Mouse (Mus musculus) induced T-regulatory cell, adult 2 months (primary cell): ENCODE data around the gene Arhgef39.

Experiments
- DNase-seq: peaks from one replicate; pipeline ENCODE4 v3.0.0-alpha.2; 2012; ENCODE audit warnings: low read depth

Arhgef39 gene

GRCm38 (mm10) chr4:43499407-43500333 lies at the start of gene Arhgef39:
Gene Arhgef39 (minus strand): TSS chr4:43499695.
- DNase-seq: peak; percentile 86

GRCm38 (mm10) chr4:43549055-43549454 lies 49.6 kb upstream of the Arhgef39 start:
- DNase-seq: no peak

GRCm38 (mm10) chr4:43547160-43547559 lies 47.7 kb upstream of the Arhgef39 start:
- no peak for DNase-seq

GRCm38 (mm10) chr4:43546375-43547047 lies 47.0 kb upstream of the Arhgef39 start:
- DNase-seq: no peak

- no peak for DNase-seq
These were observed 42.5 kb upstream of the Arhgef39 start for GRCm38 (mm10) chr4:43542044-43542443.

- no peak for DNase-seq
These were observed 36.5 kb upstream of the Arhgef39 start for GRCm38 (mm10) chr4:43536031-43536430.

- DNase-seq: no peak
These were observed 36.1 kb upstream of the Arhgef39 start for GRCm38 (mm10) chr4:43535628-43536027.

- no peak for DNase-seq
These were observed 33.8 kb upstream of the Arhgef39 start for GRCm38 (mm10) chr4:43533270-43533669.

- peak; percentile 89 for DNase-seq
These were observed 31.1 kb upstream of the Arhgef39 start for GRCm38 (mm10) chr4:43530581-43530980.

GRCm38 (mm10) chr4:43530081-43530501 lies 30.6 kb upstream of the Arhgef39 start:
- no peak for DNase-seq

- peak; percentile 62 for DNase-seq
These were observed 29.0 kb upstream of the Arhgef39 start for GRCm38 (mm10) chr4:43528487-43528886.

GRCm38 (mm10) chr4:43527880-43528279 lies 28.4 kb upstream of the Arhgef39 start:
- peak; percentile 72 for DNase-seq

GRCm38 (mm10) chr4:43519956-43520355 lies 20.5 kb upstream of the Arhgef39 start:
- peak; percentile 91 for DNase-seq

GRCm38 (mm10) chr4:43519551-43519950 lies 20.1 kb upstream of the Arhgef39 start:
- peak; percentile 53 for DNase-seq

- DNase-seq: no peak
These were observed 16.5 kb upstream of the Arhgef39 start for GRCm38 (mm10) chr4:43515764-43516708.

GRCm38 (mm10) chr4:43513791-43514190 lies 14.3 kb upstream of the Arhgef39 start:
- no peak for DNase-seq

GRCm38 (mm10) chr4:43513300-43513699 lies 13.8 kb upstream of the Arhgef39 start:
- DNase-seq: no peak

- DNase-seq: no peak
These were observed 13.2 kb upstream of the Arhgef39 start for GRCm38 (mm10) chr4:43512653-43513052.

GRCm38 (mm10) chr4:43511675-43512454 lies 12.4 kb upstream of the Arhgef39 start:
- DNase-seq: no peak

- DNase-seq: no peak
These were observed 9.6 kb upstream of the Arhgef39 start for GRCm38 (mm10) chr4:43509109-43509508.

- peak; percentile 86 for DNase-seq
These were observed 9.1 kb upstream of the Arhgef39 start for GRCm38 (mm10) chr4:43508666-43508997.
